Mouse (Mus musculus) cerebellum, adult 8-10 months (tissue): ENCODE measurements at regions not wholly inside any gene's neighbourhood (a gene's known extent, or its start where the extent isn't known, plus 50 kb on each side); places are given as distances from the start of the nearest gene placed in this dataset.
"Not testable (repeated sequence)": the region's sequence is repeated elsewhere in the genome, so short reads cannot be mapped to it uniquely, and the experiment has no call there.

Experiments
- DNase-seq: peaks from one replicate; pipeline ENCODE4 v3.0.0; 2022

DNA sequence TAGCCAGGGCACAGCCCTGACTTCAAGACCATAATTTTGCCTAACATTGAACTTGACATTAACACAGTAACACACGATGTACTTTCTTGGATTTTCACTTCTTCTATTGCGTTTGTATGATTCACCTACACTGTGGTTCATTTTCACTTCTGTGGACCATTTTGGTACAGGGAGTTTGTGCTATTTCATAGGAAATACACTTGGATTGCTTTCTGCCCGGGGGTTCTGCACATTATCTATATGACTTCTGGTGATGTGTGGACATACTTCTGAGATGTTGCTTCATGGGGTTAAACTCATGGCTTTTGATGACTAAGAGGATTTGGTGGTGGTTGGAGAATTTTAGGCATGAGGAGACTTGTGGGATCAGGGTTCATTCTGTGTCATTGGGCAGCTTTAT lies 640.4 kb upstream of the Gm19410 start:
- no peak for DNase-seq

DNA sequence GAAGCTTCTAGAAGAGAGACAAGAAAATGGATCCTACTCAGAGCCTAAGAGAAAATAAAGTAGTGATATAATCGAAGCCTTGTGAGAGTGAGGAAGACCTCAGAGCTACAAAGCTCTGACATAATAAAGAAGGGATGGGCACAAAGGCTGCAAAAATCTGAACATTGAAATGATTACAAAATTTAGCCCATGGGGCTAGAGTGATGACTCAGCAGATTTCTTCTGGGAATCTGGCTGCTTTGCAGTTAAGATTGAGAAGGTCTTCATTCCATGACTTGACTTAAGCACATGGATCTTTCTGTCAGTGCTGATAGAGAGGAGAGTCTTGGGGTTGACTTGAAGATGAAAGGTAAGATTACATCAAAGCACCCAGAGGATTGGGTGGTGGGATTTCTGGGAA lies 633.3 kb upstream of the Gm19410 start:
- no peak for DNase-seq

DNA sequence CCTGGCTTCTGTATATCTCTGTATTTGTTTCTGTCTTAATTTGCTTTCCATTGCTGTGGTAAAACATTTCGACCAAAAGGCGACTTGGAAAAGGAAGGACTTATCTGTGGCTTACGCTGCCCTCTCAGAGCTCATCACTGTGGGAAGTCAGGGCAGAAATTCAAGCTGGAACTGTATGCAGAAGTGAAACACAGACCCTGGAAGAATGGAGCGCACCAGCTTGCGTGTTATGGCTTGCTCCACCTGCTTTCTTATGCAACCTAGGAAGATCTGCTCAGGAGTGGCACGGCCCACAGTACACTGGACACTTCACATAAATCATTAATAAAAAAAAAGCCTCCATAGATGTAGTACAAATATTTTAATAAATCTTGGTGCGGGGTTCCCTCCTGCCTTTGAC lies 630.0 kb upstream of the Gm19410 start:
- DNase-seq = no peak

DNA sequence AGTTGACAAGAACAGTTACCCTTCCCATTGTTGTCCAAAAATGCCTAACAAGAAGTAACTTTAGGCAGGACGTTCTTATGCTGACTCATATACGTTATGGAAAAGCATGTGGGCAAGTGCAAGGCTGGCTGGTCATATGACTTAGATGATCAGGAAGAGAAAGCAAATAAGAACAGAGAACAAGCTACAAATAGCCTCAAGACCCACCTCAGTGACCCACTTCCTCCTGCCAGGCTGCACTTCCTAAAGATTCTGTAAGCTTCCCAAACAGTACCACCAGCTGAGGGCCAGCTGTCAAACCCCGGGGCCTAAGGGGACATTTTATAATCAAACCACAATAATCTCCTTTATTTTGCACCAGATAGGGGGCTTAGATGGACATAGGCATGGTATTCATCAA lies 628.9 kb upstream of the Gm19410 start:
- DNase-seq = no peak

DNA sequence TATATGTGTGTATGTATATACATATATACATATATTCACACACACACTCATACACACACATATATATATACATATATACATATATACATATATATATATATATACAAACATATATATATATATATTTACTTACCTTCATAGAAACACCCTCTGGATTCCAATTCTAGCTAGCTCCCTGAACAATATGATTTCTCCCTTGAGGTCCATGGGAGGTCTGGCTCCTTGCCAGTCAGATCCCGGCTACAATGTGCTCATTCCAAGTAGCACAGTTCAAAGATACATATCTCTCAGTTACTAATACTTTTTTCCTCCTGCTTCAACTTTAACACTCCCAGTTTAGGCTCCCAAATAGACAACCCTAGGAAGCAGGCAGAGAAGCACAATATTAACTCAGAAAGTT lies 624.8 kb upstream of the Gm19410 start:
- DNase-seq = no peak

DNA sequence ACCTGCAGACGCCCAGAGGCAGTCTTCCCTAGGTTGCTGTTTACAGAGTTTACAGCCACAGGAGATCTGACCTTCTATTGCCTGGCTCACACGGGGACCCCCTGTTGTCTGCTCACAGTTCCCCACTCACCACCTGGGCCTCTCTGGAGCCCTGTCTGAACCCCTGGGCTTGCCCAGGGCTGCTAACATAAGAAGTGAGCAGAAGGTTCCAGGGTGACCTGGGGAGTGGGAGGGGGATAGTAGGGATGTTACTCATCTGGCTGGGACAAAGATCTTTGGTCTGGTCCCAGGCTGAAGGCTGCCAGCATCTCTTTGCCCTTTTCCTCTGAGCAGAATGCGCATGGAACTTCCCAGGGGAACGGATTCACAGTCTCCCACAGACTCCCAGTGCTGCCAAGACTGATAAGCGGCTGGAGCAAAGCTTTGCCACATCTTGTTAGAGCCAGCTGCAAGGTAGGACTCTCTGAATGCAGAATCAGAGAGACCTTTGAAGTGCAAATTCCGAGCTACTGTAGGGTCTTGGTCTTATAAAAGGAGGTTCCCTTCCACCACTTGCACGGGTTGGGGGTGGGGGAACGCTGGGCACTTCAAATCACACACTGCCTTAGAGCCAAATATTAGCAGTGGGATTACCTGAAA lies 622.5 kb upstream of the Gm19410 start:
- DNase-seq = no peak

DNA sequence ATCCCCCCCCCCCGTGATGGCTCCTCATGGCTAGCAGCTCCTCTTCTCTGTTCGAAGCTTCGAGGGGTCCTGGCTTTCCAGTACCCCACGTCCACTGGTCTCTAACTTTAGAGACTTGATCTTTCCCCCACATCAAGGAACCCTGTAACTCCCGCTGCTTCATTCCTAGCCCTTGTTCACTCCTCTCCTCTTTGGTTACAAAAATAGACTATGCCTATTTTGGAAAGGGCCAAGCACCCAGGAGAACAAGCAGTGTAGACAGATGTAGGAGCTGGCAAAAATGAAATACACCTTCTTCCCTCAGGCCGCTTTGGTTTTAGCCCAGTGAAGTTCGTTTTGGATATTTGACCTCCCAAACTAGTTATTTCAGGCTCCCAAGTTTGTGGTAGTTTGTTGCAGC lies 621.9 kb upstream of the Gm19410 start:
- no peak for DNase-seq

DNA sequence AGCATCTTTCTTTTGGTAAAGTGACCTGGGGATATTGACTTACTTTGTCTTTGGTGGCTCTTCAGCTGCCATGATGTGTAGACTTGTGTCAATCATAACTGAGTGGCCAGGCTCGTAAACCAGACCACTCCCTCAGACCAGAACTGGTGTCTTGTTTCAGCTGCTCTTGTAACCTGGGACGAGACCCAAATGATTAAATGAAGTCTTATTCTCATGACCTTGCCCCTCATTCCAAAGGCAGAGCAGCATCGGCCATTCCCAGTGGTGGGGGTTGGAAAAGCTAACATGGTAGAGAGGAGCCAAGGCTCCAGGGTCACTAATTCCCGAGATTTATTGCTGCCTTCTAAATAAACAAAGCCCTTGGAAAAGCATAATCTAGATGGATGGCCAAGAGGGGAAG lies 621.2 kb upstream of the Gm19410 start:
- DNase-seq = no peak

DNA sequence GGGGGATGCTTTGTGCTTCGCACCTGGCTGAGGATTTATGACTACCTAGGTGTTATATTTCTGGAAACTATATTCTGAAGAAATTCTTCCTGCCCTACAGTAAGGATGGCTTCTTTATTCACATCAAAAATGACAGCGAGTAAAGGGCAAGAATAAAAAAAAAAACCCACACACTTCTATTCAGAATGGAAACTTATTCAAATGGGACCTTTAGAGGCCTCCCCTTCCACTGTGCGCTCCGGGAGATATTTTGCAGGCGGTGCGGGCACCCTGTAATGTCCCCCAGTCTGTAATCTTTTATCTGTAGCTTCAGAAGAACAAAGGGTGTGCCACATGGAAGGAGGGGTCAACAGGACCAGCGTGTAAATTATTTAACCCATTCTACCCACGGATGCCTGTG lies 618.1 kb upstream of the Gm19410 start:
- DNase-seq = no peak

DNA sequence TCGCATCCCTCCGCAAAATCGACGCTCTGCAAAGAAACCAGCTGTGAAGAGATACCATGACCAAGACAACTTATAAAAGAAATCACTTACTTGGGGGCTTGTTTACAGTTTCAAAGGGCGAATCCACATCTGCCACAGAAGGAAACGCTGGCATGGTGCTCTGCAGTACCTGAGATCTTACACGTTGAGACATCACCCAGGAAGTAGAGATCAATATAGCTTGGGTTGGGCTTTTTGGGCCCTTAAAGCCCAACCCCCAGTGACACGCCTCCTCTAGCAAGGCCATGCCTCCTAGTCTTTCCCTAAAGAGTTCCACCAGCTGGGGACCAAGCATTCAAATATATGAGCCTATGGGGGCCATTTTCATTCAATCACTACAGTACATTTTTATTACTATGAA lies 617.6 kb upstream of the Gm19410 start:
- no peak for DNase-seq

DNA sequence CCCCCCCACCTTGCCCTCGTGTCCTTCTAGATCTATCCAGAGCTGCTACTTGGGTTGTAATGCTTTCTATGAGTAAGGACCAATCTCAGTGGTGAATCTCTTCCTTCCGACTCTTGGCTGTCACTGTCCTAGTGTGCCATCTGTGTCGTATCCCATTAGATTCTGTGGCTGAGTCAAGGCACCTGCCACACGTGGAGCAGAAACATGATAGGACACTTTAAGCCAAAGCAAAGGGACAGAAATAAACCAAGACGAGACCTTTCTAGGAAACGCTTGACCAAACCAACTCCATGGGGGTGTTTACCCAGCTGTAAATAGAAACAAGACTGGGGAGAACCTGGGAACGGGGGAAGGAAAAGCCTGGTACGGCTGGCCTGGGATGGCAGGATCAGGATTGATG lies 613.0 kb upstream of the Gm19410 start:
- DNase-seq = no peak

DNA sequence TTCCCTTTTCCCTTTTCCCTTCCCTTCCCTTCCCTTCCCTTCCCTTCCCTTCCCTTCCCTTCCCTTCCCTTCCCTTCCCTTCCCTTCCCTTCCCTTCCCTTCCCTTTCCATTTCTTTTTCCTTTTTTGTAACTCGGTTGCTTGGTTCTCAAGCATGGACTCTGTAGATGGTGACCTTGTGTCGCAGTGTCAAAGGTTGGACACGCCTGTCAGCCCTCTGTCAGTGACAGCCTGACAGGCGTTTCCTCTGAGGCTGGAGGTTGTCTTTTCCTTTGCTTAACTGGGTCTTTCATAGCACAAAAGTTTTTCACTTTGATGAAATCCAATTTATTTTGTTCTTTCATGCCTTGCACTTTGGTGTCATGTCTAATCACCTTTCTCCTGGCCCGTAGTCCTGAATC lies 609.3 kb upstream of the Gm19410 start:
- no peak for DNase-seq

DNA sequence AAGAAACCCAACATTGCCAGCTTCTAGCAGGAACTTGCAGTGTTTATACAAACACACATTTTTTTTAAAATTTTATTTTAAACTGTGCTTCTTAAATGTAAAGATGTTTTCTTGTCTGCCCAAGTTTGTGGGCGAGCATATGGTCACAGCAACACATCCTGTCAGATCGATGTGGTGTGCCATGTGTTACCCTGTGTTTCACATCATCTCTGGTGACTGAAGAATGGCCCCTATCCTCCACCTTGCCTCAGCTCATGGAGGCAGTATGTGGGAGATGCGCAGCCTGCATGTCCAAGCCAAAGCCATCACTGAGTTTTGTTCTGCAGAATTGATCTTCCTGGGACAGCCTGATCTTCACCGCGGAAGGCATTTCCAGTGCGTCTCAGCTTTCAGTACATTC lies 607.9 kb upstream of the Gm19410 start:
- no peak for DNase-seq

DNA sequence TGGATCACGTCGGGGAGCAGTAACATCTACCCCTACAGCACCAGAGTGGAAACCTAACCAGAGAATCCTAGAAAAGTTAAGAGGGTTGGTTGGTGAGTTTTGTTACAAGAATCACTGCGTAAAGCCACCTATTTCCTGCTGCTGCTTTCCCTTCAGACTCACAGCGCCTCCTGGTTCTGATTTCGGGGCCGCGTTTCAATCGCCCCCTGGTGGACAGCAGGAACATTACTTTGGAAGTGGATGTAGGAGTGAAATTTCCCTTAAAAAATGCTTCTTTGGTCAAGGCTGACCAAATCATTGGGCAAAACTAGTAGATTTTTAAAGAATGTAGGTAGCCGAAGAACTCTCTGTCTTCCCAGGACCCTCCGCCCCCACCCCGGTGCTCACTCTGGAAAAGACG lies 606.3 kb upstream of the Gm19410 start:
- DNase-seq = peak; percentile 64

DNA sequence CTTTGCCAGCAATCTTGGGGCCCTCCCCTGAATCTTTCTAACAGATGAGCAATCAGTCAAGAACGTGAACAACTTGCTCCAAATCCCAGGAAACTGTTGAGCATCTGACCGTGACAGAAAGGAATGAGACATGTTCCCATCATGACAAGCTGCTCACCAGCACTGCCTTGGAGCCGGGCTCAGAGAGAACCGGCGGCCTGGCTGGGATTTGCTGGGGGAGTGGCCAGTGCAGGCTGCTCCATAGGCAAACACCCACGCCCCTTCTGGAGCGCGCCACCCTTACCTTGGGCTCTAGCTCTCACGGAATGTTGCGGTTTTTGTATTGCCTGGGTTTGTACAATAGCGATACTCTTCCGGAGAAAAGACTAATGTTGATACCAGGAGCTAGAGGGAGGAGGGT lies 605.4 kb upstream of the Gm19410 start:
- no peak for DNase-seq

DNA sequence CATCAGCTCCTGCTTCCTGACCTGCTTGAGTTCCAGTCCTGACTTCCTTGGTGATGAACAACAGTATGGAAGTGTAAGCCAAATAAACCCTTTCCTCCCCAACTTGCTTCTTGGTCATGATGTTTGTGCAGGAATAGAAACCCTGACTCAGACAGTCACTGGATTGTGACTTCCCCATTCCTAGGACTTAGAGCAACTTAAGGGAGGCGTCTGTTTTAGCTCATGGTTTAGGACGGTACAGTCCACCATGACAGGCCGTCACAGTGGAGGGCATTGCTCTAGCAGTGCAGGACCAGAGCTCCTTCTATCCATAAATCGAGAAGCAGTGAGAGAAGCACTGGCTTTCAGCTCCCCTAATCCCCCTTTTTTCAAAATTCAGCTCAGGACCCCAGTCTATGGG lies 603.4 kb upstream of the Gm19410 start:
- DNase-seq = not testable (repeated sequence)

DNA sequence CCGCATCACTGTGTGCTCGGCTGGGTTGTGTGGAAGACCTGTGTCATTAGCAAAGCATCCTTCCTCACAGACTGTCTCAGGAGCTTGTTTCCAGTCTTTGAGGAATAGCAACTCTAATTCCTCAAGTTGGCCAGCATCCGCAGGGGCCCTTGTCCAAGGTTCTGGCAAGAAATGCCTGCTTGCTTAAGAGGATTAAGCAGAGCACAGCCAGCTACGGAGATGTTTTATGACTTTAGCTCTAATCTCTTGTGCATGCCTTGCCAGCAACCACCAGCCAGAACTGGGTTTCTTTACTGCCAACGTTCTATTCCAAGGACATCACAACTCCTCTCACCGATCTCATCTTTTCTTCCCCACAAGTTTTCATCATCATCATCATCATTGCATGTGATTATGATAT lies 599.0 kb upstream of the Gm19410 start:
- no peak for DNase-seq

DNA sequence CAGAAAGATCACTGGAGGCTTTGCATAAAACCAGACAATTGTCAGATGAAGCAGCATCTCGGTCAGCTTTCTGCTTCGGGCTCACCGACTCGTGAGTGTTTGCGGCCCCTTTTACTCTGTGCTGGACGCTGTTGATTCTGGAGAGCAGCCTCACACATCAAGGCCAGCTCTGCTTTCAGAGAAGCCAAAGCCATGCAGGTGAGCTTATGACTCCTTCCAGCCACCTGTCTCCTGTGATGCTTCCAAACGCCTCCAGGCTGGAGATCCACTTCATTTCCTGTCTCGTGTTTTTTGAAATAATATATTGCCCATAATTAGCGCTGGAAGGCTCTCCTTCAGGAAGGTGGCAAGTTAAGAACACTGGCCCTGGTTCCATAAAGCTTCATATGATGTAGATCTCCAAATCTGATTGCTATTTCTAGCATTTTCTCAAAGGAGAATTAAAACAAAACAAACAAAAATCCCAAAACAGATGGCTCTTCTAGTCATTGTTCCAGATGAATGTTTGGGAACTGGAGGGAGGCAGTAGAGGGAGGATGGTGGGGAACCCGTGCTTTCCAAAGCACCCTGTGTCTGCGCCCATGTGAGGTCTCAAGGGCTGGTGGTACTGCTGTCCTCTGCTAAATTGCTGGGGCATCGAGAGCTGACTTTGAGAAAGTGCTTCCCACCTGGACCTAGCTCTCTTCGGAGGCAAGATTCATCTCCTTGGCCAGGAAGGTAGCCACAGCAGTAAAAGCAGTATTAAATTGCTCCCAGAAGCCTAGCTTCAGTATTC lies 593.9 kb upstream of the Gm19410 start:
- DNase-seq = peak; percentile 59

DNA sequence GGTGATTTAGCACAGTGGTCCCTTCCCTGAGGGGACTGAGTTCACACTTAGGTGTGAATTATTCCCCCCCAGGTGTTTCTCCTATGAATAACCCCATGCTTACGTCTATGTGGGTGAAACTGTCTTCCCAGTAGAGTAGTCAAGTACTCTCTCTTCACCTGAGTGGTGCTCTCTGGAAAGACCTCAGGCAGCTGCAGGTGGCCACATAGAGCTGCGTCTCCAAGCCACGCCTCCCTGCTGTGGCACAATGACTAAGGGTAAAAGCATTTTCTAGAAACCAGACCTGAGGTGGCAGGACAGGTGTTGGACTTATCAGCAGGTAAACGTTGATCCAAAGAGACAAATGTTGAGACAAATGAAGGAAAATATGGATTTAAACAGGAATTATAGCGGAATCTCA lies 588.3 kb upstream of the Gm19410 start:
- no peak for DNase-seq

DNA sequence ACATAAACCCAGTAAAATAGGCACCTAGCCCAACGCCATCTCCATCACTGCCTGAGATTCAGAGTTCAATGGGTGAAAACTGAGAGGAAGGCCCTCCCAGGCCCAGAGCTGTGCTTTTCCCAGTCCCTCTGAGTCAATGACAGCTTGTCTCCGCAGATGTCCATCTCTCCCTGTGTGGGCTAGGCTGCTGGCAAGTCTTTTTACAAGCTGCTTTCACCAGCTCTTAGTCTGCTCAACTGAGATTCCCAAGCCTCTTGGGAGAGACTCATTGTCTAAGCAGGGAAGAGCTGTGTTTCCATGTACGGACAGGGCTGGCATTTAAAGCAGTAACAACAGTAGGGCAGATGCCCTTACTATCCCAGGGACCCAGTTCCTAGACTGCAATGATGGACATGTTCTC lies 585.5 kb upstream of the Gm19410 start:
- DNase-seq = peak; percentile 44

DNA sequence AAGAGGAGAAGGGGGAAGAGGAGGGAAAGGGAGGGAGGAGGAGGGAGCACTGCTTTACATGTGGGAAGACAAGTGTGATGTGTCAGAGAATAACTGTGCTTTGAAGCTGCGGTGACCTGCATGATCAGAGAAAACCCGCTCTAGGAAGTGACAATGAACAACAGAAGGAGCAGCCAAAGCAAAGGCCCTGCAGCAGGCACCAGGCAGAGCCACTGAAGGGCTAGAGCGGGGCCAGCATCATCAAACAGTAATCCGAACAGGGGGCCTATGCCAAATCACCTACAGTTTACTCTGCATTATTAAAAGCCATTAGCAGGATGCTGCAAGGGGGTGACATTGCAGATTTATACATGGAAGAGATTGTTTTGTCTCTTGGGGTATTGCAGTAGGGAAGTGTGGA lies 583.4 kb upstream of the Gm19410 start:
- no peak for DNase-seq

DNA sequence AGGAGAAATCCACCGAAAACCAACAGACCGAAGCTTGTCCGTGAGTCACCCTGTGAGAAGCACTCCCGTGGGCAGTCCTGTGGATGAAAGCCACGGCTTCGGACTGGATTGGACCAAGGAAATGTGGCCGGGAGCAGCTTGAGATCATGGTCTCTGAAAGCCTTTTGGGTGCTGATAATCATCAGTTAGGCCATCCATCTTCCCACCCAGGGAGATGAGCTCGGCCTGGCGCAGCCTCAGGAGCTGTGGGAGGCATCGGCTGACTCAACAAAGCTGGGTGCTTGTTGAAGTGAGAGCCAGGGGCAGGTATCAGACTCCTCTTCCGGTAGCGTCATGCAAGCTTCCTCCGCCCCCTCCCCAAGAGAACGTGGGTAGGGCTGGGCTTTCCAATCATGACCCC lies 582.2 kb upstream of the Gm19410 start:
- no peak for DNase-seq

DNA sequence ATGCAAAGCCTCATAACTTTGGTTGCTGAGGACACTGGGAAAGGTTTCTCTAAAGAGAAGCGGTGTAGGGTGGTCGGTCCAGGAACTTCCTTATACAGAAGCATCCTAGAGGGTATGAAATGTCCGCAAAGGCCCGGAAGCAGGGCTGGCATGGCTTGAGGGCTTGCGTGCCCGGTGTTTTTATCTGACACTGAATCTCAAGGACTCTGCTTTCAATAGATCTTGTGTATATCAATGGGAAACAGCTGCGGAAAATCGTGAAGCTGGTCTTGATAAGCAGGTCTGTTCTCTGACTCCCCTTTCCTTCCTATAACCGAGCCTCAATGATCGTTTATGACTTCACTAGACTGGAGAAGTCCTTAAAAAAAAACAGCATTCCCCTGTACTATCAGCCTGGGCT lies 580.4 kb upstream of the Gm19410 start:
- no peak for DNase-seq

DNA sequence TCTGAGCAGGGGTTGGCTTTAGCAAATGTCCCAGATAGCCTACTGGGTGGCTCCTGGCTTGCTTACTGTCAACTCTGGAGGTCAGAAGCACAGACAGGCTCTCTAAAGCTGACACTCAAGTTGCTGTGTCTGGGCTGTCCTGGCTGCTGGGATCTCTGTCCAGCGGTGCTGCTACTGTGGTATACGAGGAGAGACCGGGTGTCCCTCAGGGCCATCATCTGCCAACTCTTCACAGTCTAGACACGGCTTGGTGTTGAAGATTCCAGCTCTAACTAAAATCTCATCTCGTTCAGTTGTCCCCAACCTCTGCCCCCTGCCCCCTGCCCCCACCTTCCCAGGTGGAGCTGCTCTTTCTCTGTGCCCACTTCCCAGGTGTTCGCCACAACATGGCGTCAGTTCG lies 577.1 kb upstream of the Gm19410 start:
- no peak for DNase-seq

DNA sequence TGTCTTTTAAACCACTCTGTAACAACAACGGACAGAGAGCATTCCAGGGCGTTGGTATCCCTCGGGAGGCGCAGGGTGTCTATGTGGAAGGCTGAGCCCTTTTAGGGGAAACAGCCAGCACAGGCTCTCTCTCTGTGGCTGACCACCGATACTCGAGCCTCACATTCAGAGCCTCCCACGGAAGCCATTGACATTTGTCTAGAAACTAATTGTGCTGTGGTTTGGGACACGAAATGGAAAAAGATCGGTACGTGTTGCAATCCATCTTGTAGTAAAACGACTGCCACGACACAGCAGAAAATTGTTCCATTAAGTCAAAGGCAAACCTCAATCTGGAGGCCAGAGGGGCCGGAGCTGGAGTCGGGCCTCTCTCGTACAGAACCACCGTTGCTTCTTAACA lies 575.9 kb upstream of the Gm19410 start:
- no peak for DNase-seq
